In the genomic region with DNA sequence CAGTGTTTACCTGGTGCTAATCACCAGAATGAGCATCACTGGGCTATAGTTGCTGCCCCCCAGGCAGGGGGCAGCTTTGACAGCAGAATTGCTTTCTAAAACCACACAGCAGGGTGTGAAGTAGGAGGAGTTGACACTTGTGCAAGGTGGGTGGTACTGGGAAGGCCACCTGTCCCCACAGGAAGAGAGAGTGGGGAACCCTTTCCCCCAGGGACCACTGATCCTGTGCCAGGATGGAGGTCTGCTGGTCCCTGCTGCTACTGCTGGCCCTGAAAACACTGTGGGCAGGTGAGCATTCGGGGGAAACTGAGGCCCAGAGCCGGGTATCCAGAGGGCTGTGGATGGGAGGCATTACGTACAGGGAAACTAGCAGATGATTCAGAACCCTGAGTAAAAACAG, we compare ENCODE assay signal across 28 mouse cellular contexts. TPM values are rescaled to one million over a fixed set of nuclear protein-coding genes. Genes with fewer than 3 reads are reported as not detected.
DNase-seq lines count a peak whose midpoint lies in the region; TF ChIP-seq lines count a peak whose summit lies in the region.
"Had no signal": no experiment of that assay in that cellular context is flagged by ENCODE, and none has a peak within 500 bp of the region (broad histone marks: within the 10 kb centered on the region; RNA-seq: fewer than 3 reads in every experiment).

No protein-coding gene starts in this region.

- peak overlapping the region; percentile 39; the same call in 1 of the 2 replicates for H3K27ac ChIP-seq in gastrocnemius, adult 2 months
- H3K27ac ChIP-seq: embryonic facial prominence, embryonic 13.5 days; forebrain, embryonic 12.5 days; forebrain, embryonic 15.5 days; heart, embryonic 15.5 days; hindbrain, embryonic 10.5 days; hindbrain, embryonic 13.5 days had no signal

- TF ChIP-seq CTCF in gastrocnemius, adult 2 months (IDR thresholded peaks at IDR 0.05), result no peak

- intact Hi-C loops in gastrocnemius, adult 2 months (cut with DNase I), result no loop called here
- intact Hi-C loops in gastrocnemius, postnatal 36 days (cut with DNase I), result no loop called here

- DNase-seq in adrenal gland, postnatal 14 days, result peak; percentile 24
- no peak for DNase-seq in adrenal gland, postnatal 4 days (ENCODE audit: low spot score in 2 of 2)
- no peak for DNase-seq in gastrocnemius, adult 2 months
- DNase-seq in gastrocnemius, postnatal 36 days, result no peak
- DNase-seq in urinary bladder, adult 2 months (ENCODE audit: low spot score), result peak; percentile 23
- DNase-seq in urinary bladder, postnatal 4 days (ENCODE audit: low spot score in 2 of 2), result no peak
- DNase-seq in right cerebral cortex, postnatal 36 days (ENCODE audit: low spot score in 2 of 2), result no peak
- DNase-seq: adrenal gland, postnatal 10 days; cerebellum, adult 18-20 months; cerebellum, adult 9-11 months; heart, adult 18-20 months; heart, postnatal 10 days; heart, postnatal 36 days had no signal

- H3K4me3 ChIP-seq in gastrocnemius, adult 2 months, result no peak overlapping the region
- H3K4me3 ChIP-seq: embryonic facial prominence, embryonic 13.5 days; erythroblast, embryonic 14.5 days; forebrain, embryonic 12.5 days; forebrain, embryonic 15.5 days; heart, embryonic 12.5 days; heart, embryonic 15.5 days; hindbrain, embryonic 10.5 days; hindbrain, embryonic 13.5 days had no signal

RNA-seq across cellular contexts. Expression of gene Gzmm, which starts 0.4 kb away (rescaled TPM):
- total RNA-seq in adrenal gland, postnatal 14 days (2021), result 0.89 and 1.1 TPM in 2 replicates
- total RNA-seq in adrenal gland, postnatal 4 days (2021), result 1 to 10 TPM; 1.8 to 2.4 TPM
- 1 to 10 TPM; 7.2 to 9.8 TPM for total RNA-seq in gastrocnemius, adult 2 months (2021)
- total RNA-seq in gastrocnemius, postnatal 36 days (2021), result 1 to 10 TPM; 4.4 to 6.0 TPM
- polyA plus RNA-seq in urinary bladder, adult 2 months (2012; rRNA removed), result 1.1 and 1.4 TPM in 2 replicates

RNA-seq across cellular contexts. Expression of gene Cdc34, which starts 7.2 kb away (rescaled TPM):
- total RNA-seq in adrenal gland, postnatal 14 days (2021), result 79.1 and 82.4 TPM in 2 replicates
- total RNA-seq in adrenal gland, postnatal 4 days (2021), result 10 to 100 TPM; 72.6 to 78.1 TPM
- total RNA-seq in gastrocnemius, adult 2 months (2021), result 100 to 1,000 TPM; 366 to 415 TPM
- total RNA-seq in gastrocnemius, postnatal 36 days (2021), result 100 to 1,000 TPM; 344 to 378 TPM
- 60.6 and 70.0 TPM in 2 replicates for polyA plus RNA-seq in urinary bladder, adult 2 months (2012; rRNA removed)

RNA-seq across cellular contexts. Expression of gene Bsg, which starts 15.1 kb away (rescaled TPM):
- total RNA-seq in adrenal gland, postnatal 14 days (2021), result 598 and 707 TPM in 2 replicates
- total RNA-seq in adrenal gland, postnatal 4 days (2021), result 100 to 1,000 TPM; 504 to 513 TPM
- total RNA-seq in gastrocnemius, adult 2 months (2021), result 100 to 1,000 TPM; 650 to 652 TPM
- total RNA-seq in gastrocnemius, postnatal 36 days (2021), result 100 to 1,000 TPM; 528 to 635 TPM
- polyA plus RNA-seq in urinary bladder, adult 2 months (2012; rRNA removed), result 614 and 631 TPM in 2 replicates

RNA-seq across cellular contexts. Expression of gene Tpgs1, which starts 20.0 kb away (rescaled TPM):
- 27.8 and 34.1 TPM in 2 replicates for total RNA-seq in adrenal gland, postnatal 14 days (2021)
- 10 to 100 TPM; 32.4 to 33.9 TPM for total RNA-seq in adrenal gland, postnatal 4 days (2021)
- total RNA-seq in gastrocnemius, adult 2 months (2021), result 10 to 100 TPM; 18.4 to 19.2 TPM
- total RNA-seq in gastrocnemius, postnatal 36 days (2021), result 10 to 100 TPM; 19.2 to 19.6 TPM
- 29.1 and 33.7 TPM in 2 replicates for polyA plus RNA-seq in urinary bladder, adult 2 months (2012; rRNA removed)

RNA-seq across cellular contexts. Expression of gene Madcam1, which starts 24.8 kb away (rescaled TPM):
- 6.8 TPM in 1 of 2 replicates, not detected in the other for total RNA-seq in adrenal gland, postnatal 14 days (2021)
- under 1 TPM; 0.28 to 0.64 TPM for total RNA-seq in adrenal gland, postnatal 4 days (2021)
- not detected for total RNA-seq in gastrocnemius, adult 2 months (2021)
- not detected for total RNA-seq in gastrocnemius, postnatal 36 days (2021)
- not detected in 2 replicates for polyA plus RNA-seq in urinary bladder, adult 2 months (2012; rRNA removed)
- total RNA-seq: adrenal gland, adult 18-20 months; common myeloid progenitor, adult 5-6 weeks; G1E; gastrocnemius, adult 8-10 months; heart, postnatal 36 days had no signal
- polyA plus RNA-seq: erythroblast, embryonic 14.5 days; frontal cortex, adult 2 months; G1E; inflammation-experienced regulatory T-cells, adult 6 months; Patski had no signal

Comparison
In these comparisons a context has a peak if more than half of its experiments do, and no peak if none do; other contexts are left out.
1. DNase-seq: peak in adrenal gland, postnatal 14 days (single experiment) and urinary bladder, adult 2 months (single experiment); none in adrenal gland, postnatal 4 days (0 of 2), gastrocnemius, adult 2 months (single experiment), gastrocnemius, postnatal 36 days (0 of 2), urinary bladder, postnatal 4 days (0 of 2) and right cerebral cortex, postnatal 36 days (0 of 2).